Mouse (Mus musculus): ENCODE data around the gene Metrn.

DNA sequence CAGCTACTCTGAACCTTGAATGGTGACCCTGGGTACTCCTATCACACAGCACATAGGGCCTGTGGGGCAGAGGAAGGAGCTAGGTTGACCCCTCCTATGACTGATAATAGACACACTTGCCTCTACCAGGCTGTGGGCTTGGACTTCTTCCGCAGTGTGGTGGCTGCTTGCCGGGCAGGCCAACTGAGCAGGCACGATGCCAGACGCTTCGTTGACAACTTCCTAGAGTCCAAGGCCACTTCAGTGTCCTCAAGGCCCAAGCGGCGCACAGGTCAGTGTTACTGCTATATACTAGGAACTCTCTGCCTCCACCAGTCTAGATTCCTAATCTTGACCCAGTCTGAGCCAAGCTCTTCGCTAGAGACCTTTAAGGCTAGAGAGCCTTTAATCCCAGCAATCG is 53.1 kb downstream of the Metrn start:
- TF ChIP-seq ZC3H11A (IDR thresholded peaks at IDR 0.05; ENCODE audit: borderline replicate concordance, low read depth, low read length) (no peak), MAFK (IDR thresholded peaks at IDR 0.05; ENCODE audit: insufficient read depth, low read depth, low read length) (no peak)

Measured in ES-E14 (cell line).